Mouse (Mus musculus): Measurements from ENCODE around the gene Osbpl3.
A peak's percentile ranks its signal among the peaks of the same experiment; 100 is the strongest.

DNA sequence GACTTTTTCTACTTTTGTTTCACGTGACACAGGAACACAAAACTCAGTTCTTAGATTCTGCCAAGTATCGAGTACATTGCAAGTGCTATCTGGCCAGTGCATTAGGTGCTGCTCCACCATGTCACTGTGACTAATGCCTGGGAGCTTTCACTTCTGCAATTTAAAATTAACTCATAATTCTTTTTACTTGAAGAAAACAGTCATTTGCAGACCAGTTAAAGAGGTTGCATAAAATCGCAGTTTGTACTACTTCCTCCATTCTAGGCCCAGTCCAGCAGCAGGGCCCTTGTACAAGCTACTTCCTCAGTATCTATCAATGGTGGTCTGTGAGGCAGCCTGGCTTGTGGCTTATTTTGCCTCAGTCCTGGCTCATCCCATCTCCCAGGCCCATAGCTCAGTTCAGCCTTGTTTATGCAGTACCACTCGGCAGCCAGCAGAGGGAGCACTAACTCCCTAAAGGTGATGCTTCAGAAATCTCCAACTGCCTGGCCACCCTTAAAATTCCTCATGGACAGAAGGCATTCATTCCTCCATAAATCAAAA lies 151.0 kb downstream of the Osbpl3 start:
- TF ChIP-seq ZNF384 (IDR thresholded peaks at IDR 0.05; ENCODE audit: low read depth, low read length) = no peak
- TF ChIP-seq CHD2 (IDR thresholded peaks at IDR 0.05; ENCODE audit: low read depth, low read length) = no peak
- peak; percentile 63; the same call in 1 of the 2 replicates for TF ChIP-seq ZC3H11A (IDR thresholded peaks at IDR 0.05; ENCODE audit: borderline replicate concordance, low read depth, low read length)
